ENCODE assay signal across 27 mouse cellular contexts in genomic region chr13:115799294-115799693, GRCm38 (mm10).
"Had no signal": no experiment of that assay in that cellular context is flagged by ENCODE, and none has a peak within 500 bp of the region (broad histone marks: within the 10 kb centered on the region; RNA-seq: fewer than 3 reads in every experiment).

No protein-coding gene starts in this region.

- H3K36me3 ChIP-seq: heart, embryonic 13.5 days; heart, embryonic 15.5 days; hindbrain, embryonic 13.5 days; hindbrain, embryonic 15.5 days; kidney, embryonic 15.5 days; limb, embryonic 12.5 days; liver, embryonic 13.5 days; liver, embryonic 15.5 days had no signal

- H3K4me3 ChIP-seq: gastrocnemius, adult 2 months; heart, embryonic 13.5 days; heart, embryonic 15.5 days; hindbrain, embryonic 13.5 days; hindbrain, embryonic 15.5 days; kidney, embryonic 15.5 days; limb, embryonic 12.5 days; liver, embryonic 13.5 days; liver, embryonic 15.5 days had no signal

- DNase-seq: gastrocnemius, adult 2 months; gastrocnemius, postnatal 10 days; gastrocnemius, postnatal 25 days; heart, adult 18-20 months; heart, postnatal 14 days; heart, postnatal 36 days; kidney, adult 11 months; kidney, adult 2 months; kidney, adult 9 months; kidney, postnatal 14 days; kidney, postnatal 36 days; layer of hippocampus, adult 9-11 months; layer of hippocampus, postnatal 36 days; left cerebral cortex, postnatal 4 days; liver; liver, embryonic 13.5 days had no signal

- H3K4me2 ChIP-seq: heart, embryonic 11.5 days; heart, embryonic 13.5 days; heart, embryonic 15.5 days; hindbrain, embryonic 13.5 days; hindbrain, embryonic 15.5 days; kidney, embryonic 15.5 days; limb, embryonic 12.5 days; liver, embryonic 11.5 days; liver, embryonic 13.5 days; liver, embryonic 15.5 days had no signal

- H3K9me3 ChIP-seq: heart, embryonic 13.5 days; heart, embryonic 15.5 days; hindbrain, embryonic 13.5 days; hindbrain, embryonic 15.5 days; kidney, embryonic 15.5 days; limb, embryonic 12.5 days; liver, embryonic 13.5 days; liver, embryonic 15.5 days had no signal

- H3K27ac ChIP-seq: gastrocnemius, adult 2 months; heart, embryonic 13.5 days; heart, embryonic 15.5 days; hindbrain, embryonic 13.5 days; hindbrain, embryonic 15.5 days; hindbrain, postnatal 0 days; kidney, embryonic 15.5 days; kidney, postnatal 0 days; limb, embryonic 12.5 days; liver, embryonic 13.5 days; liver, embryonic 15.5 days had no signal

- H3K9ac ChIP-seq: heart, embryonic 13.5 days; heart, embryonic 15.5 days; hindbrain, embryonic 13.5 days; hindbrain, embryonic 15.5 days; kidney, embryonic 15.5 days; limb, embryonic 12.5 days; liver, embryonic 13.5 days; liver, embryonic 15.5 days had no signal

- H3K27me3 ChIP-seq: heart, embryonic 13.5 days; heart, embryonic 15.5 days; hindbrain, embryonic 13.5 days; hindbrain, embryonic 15.5 days; kidney, embryonic 15.5 days; limb, embryonic 12.5 days; liver, embryonic 13.5 days; liver, embryonic 15.5 days had no signal

- H3K4me1 ChIP-seq: heart, embryonic 13.5 days; heart, embryonic 15.5 days; hindbrain, embryonic 13.5 days; hindbrain, embryonic 15.5 days; kidney, embryonic 15.5 days; limb, embryonic 12.5 days; liver, embryonic 13.5 days; liver, embryonic 15.5 days had no signal

- ATAC-seq: hindbrain, postnatal 0 days had no signal
